8 mouse cellular contexts compared by ENCODE assay signal in the genomic region with DNA sequence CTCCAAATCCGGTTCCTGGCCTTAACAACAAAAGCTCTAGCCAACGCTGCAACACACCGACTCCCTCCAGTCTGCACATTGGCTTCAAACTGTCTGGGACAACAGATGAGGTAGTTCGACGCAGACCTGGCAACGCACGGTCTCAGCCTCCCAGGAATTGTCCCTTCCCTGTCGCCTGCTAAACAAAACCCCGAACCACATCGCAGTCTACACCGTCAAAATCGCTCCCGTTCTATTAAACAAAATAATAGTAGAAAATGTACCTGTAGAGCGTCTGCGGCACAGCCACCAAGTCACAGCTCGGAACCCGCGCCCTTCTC. TPM values are rescaled to one million over a fixed set of nuclear protein-coding genes. Genes with fewer than 3 reads are reported as not detected.
DNase-seq lines count a peak whose midpoint lies in the region; ATAC-seq lines count a peak whose summit lies in the region.

No protein-coding gene starts in this region.

- intact Hi-C loops in left cerebral cortex, postnatal 14 days (cut with DNase I) = loop anchor here (5.0 kb wide), 1 partner anchor 132 kb away; the partner anchor contains the start of gene Ap4e1

- no peaks in the 10 kb centered on the region for H3K9me3 ChIP-seq in forebrain, embryonic 12.5 days
- H3K9me3 ChIP-seq in hindbrain, embryonic 13.5 days = no peaks in the 10 kb centered on the region
- H3K9me3 ChIP-seq in midbrain, embryonic 11.5 days (ENCODE audit: control insufficient read depth, low read length) = no peaks in the 10 kb centered on the region

- WGBS in forebrain, embryonic 12.5 days = under 1% methylated on average over 18 of the region's 18 CpGs
- under 1% methylated on average over 18 of the region's 18 CpGs for WGBS in hindbrain, embryonic 13.5 days
- WGBS in midbrain, embryonic 11.5 days = 0% methylated on average over 18 of the region's 18 CpGs

- no peaks in the 10 kb centered on the region for H3K27me3 ChIP-seq in forebrain, embryonic 12.5 days
- no peaks in the 10 kb centered on the region for H3K27me3 ChIP-seq in hindbrain, embryonic 13.5 days
- no peaks in the 10 kb centered on the region for H3K27me3 ChIP-seq in midbrain, embryonic 11.5 days (ENCODE audit: control insufficient read depth, insufficient read depth, low read length)

- H3K9ac ChIP-seq in forebrain, embryonic 12.5 days = peak overlapping the region; percentile 95
- H3K9ac ChIP-seq in hindbrain, embryonic 13.5 days = peak overlapping the region; percentile 92
- peak overlapping the region; percentile 91 for H3K9ac ChIP-seq in midbrain, embryonic 11.5 days (ENCODE audit: low read length)

- peaks cover 10% of the 10 kb centered on the region for H3K4me1 ChIP-seq in forebrain, embryonic 12.5 days
- peaks cover 24% of the 10 kb centered on the region for H3K4me1 ChIP-seq in hindbrain, embryonic 13.5 days (replicated peaks)
- H3K4me1 ChIP-seq in midbrain, embryonic 11.5 days (ENCODE audit: control insufficient read depth, insufficient read depth, low read length) = peaks cover 5% of the 10 kb centered on the region

- H3K36me3 ChIP-seq in forebrain, embryonic 12.5 days (replicated peaks) = no peaks in the 10 kb centered on the region
- no peaks in the 10 kb centered on the region for H3K36me3 ChIP-seq in hindbrain, embryonic 13.5 days
- H3K36me3 ChIP-seq in midbrain, embryonic 11.5 days (ENCODE audit: control insufficient read depth, insufficient read depth, low read length) = no peaks in the 10 kb centered on the region

- H3K4me3 ChIP-seq in forebrain, embryonic 12.5 days (replicated peaks) = peak overlapping the region; percentile 86
- peak overlapping the region; percentile 88 for H3K4me3 ChIP-seq in hindbrain, embryonic 13.5 days
- peak overlapping the region; percentile 81 for H3K4me3 ChIP-seq in midbrain, embryonic 11.5 days (ENCODE audit: low read depth, low read length)

- ATAC-seq in forebrain, embryonic 12.5 days (ENCODE audit: low FRiP score) = peak; percentile 62
- peak; percentile 77 for ATAC-seq in hindbrain, embryonic 13.5 days (ENCODE audit: low FRiP score)
- ATAC-seq in midbrain, embryonic 11.5 days (ENCODE audit: low FRiP score) = peak; percentile 56

- peak overlapping the region; percentile 98 for H3K27ac ChIP-seq in forebrain, embryonic 12.5 days
- H3K27ac ChIP-seq in hindbrain, embryonic 13.5 days = peak overlapping the region; percentile 98
- H3K27ac ChIP-seq in midbrain, embryonic 11.5 days (ENCODE audit: low read depth, low read length) = peak overlapping the region; percentile 93

- H3K4me2 ChIP-seq in forebrain, embryonic 12.5 days = peak overlapping the region; percentile 75
- H3K4me2 ChIP-seq in hindbrain, embryonic 13.5 days = peak overlapping the region; percentile 76
- peak overlapping the region; percentile 64 for H3K4me2 ChIP-seq in midbrain, embryonic 11.5 days

- DNase-seq in right cerebral cortex, postnatal 36 days (ENCODE audit: low spot score in 2 of 2) = peak; percentile 18 to 19
- no peak for DNase-seq in right cerebral cortex, postnatal 25 days
- peak; percentile 2 for DNase-seq in brain, embryonic 18.5 days (ENCODE audit: low read depth, low spot score)
- DNase-seq in left cerebral cortex, postnatal 14 days (ENCODE audit: low spot score in 2 of 2) = peak; percentile 18 to 46
- DNase-seq in midbrain, embryonic 11.5 days (ENCODE audit: low spot score, missing footprints) = peak; percentile 93
- peak; percentile 40 for DNase-seq in thymus, postnatal 14 days

RNA-seq across cellular contexts. Expression of gene Trpm7, which starts 0.6 kb away (rescaled TPM):
- polyA plus RNA-seq in forebrain, embryonic 12.5 days (2016; fragmentation: Nextera tagmentation; extraction: Ambion mirVana) = 40.2 and 43.5 TPM in 2 replicates
- polyA plus RNA-seq in hindbrain, embryonic 13.5 days (2015; fragmentation: Nextera tagmentation; extraction: Ambion mirVana) = 36.9 and 40.4 TPM in 2 replicates
- total RNA-seq in left cerebral cortex, postnatal 14 days (2021) = 10 to 100 TPM; 33.1 to 37.8 TPM
- 34.2 and 37.2 TPM in 2 replicates for polyA plus RNA-seq in midbrain, embryonic 11.5 days (2014; fragmentation: Nextera tagmentation; extraction: Ambion mirVana)

RNA-seq across cellular contexts. Expression of gene Sppl2a, which starts 57.6 kb away (rescaled TPM):
- polyA plus RNA-seq in forebrain, embryonic 12.5 days (2016; fragmentation: Nextera tagmentation; extraction: Ambion mirVana) = 36.9 and 37.2 TPM in 2 replicates
- polyA plus RNA-seq in hindbrain, embryonic 13.5 days (2015; fragmentation: Nextera tagmentation; extraction: Ambion mirVana) = 34.5 and 35.7 TPM in 2 replicates
- 10 to 100 TPM; 28.8 to 29.9 TPM for total RNA-seq in left cerebral cortex, postnatal 14 days (2021)
- 30.6 and 37.7 TPM in 2 replicates for polyA plus RNA-seq in midbrain, embryonic 11.5 days (2014; fragmentation: Nextera tagmentation; extraction: Ambion mirVana)
